Mouse (Mus musculus): ENCODE data around the gene Timm10b.

Gene Timm10b

GRCm38 (mm10) chr7:105639756-105640155, at the start of gene Timm10b:
Gene Timm10b (plus strand): TSS chr7:105640056.
- DNase-seq (ENCODE audit: low read depth, low spot score): no peak

GRCm38 (mm10) chr7:105590097-105590496, 49.8 kb upstream of the Timm10b start:
- no peak for DNase-seq (ENCODE audit: low read depth, low spot score)

GRCm38 (mm10) chr7:105602860-105603623, 36.8 kb upstream of the Timm10b start:
- DNase-seq (ENCODE audit: low read depth, low spot score): peak; percentile 15

- DNase-seq (ENCODE audit: low read depth, low spot score): no peak
Observed at GRCm38 (mm10) chr7:105608467-105608866, 31.4 kb upstream of the Timm10b start.

- DNase-seq (ENCODE audit: low read depth, low spot score): no peak
Observed at GRCm38 (mm10) chr7:105611767-105612166, 28.1 kb upstream of the Timm10b start.

GRCm38 (mm10) chr7:105614400-105614799, 25.5 kb upstream of the Timm10b start:
- DNase-seq (ENCODE audit: low read depth, low spot score): no peak

- DNase-seq (ENCODE audit: low read depth, low spot score): no peak
Observed at GRCm38 (mm10) chr7:105615720-105616119, 24.1 kb upstream of the Timm10b start.

GRCm38 (mm10) chr7:105616561-105616960, 23.3 kb upstream of the Timm10b start:
- DNase-seq (ENCODE audit: low read depth, low spot score): no peak

- no peak for DNase-seq (ENCODE audit: low read depth, low spot score)
Observed at GRCm38 (mm10) chr7:105617810-105618209, 22.0 kb upstream of the Timm10b start.

- DNase-seq (ENCODE audit: low read depth, low spot score): no peak
Observed at GRCm38 (mm10) chr7:105619701-105620100, 20.2 kb upstream of the Timm10b start.

- DNase-seq (ENCODE audit: low read depth, low spot score): no peak
Observed at GRCm38 (mm10) chr7:105621053-105621452, 18.8 kb upstream of the Timm10b start.

- no peak for DNase-seq (ENCODE audit: low read depth, low spot score)
Observed at GRCm38 (mm10) chr7:105621646-105622292, 18.1 kb upstream of the Timm10b start.

- DNase-seq (ENCODE audit: low read depth, low spot score): no peak
Observed at GRCm38 (mm10) chr7:105625397-105625796, 14.5 kb upstream of the Timm10b start.

GRCm38 (mm10) chr7:105628633-105629032, 11.2 kb upstream of the Timm10b start:
- peak; percentile 56 for DNase-seq (ENCODE audit: low read depth, low spot score)

- DNase-seq (ENCODE audit: low read depth, low spot score): no peak
Observed at GRCm38 (mm10) chr7:105632551-105632972, 7.3 kb upstream of the Timm10b start.

GRCm38 (mm10) chr7:105633127-105633800, 6.6 kb upstream of the Timm10b start, which contains the start of gene Trim3:
Gene Trim3 (minus strand): TSS chr7:105633571.
- DNase-seq (ENCODE audit: low read depth, low spot score): peak; percentile 84

- DNase-seq (ENCODE audit: low read depth, low spot score): no peak
Observed at GRCm38 (mm10) chr7:105633801-105634135, 6.1 kb upstream of the Timm10b start.

GRCm38 (mm10) chr7:105634272-105634920, 5.5 kb upstream of the Timm10b start:
- DNase-seq (ENCODE audit: low read depth, low spot score): no peak

- peak; percentile 43 for DNase-seq (ENCODE audit: low read depth, low spot score)
Observed at GRCm38 (mm10) chr7:105635726-105636125, 4.1 kb upstream of the Timm10b start.

GRCm38 (mm10) chr7:105638776-105639175, 1.1 kb upstream of the Timm10b start:
- DNase-seq (ENCODE audit: low read depth, low spot score): no peak

- no peak for DNase-seq (ENCODE audit: low read depth, low spot score)
Observed at GRCm38 (mm10) chr7:105639304-105639703, 552 bp upstream of the Timm10b start.
